ENCODE assay signal across 8 mouse cellular contexts in genomic region chr7:99357201-99357600, GRCm38 (mm10). TPM values are rescaled to one million over a fixed set of nuclear protein-coding genes. Genes with fewer than 3 reads are reported as not detected.
DNase-seq lines count a peak whose midpoint lies in the region; ATAC-seq and TF ChIP-seq lines count a peak whose summit lies in the region.

No protein-coding gene starts in this region.

- peak overlapping the region; percentile 67 for H3K4me2 ChIP-seq in heart, embryonic 14.5 days (ENCODE audit: low read length)
- H3K4me2 ChIP-seq in limb, embryonic 11.5 days (ENCODE audit: low read depth, severe bottlenecking) = 0 out of 2 replicates have a peak overlapping the region, but pooled peaks have one; percentile 10

- no peak for TF ChIP-seq CTCF in layer of hippocampus, adult 2 months (conservative IDR thresholded peaks at IDR 0.05)
- no peak for TF ChIP-seq CTCF in left cerebral cortex, adult 2 months (IDR thresholded peaks at IDR 0.05)

- H3K9me3 ChIP-seq in heart, embryonic 14.5 days (ENCODE audit: control insufficient read depth, low read length) = no peaks in the 10 kb centered on the region
- H3K9me3 ChIP-seq in limb, embryonic 11.5 days (ENCODE audit: control insufficient read depth, low read length) = no peaks in the 10 kb centered on the region

- no peak overlapping the region for H3K4me3 ChIP-seq in layer of hippocampus, adult 2 months
- no peak overlapping the region for H3K4me3 ChIP-seq in heart, embryonic 14.5 days (ENCODE audit: control insufficient read depth in 1 of 2, insufficient read depth in 1 of 2, low read depth in 1 of 2, low read length in 2 of 2)
- no peak overlapping the region for H3K4me3 ChIP-seq in limb, embryonic 11.5 days (ENCODE audit: low read depth, low read length)
- H3K4me3 ChIP-seq in left cerebral cortex, adult 2 months = no peak overlapping the region

- H3K27me3 ChIP-seq in heart, embryonic 14.5 days (ENCODE audit: control insufficient read depth, insufficient read depth, low read length) = no peaks in the 10 kb centered on the region
- H3K27me3 ChIP-seq in limb, embryonic 11.5 days (ENCODE audit: control insufficient read depth, insufficient read depth, low read length) = no peaks in the 10 kb centered on the region

- H3K27ac ChIP-seq in layer of hippocampus, adult 2 months = peak overlapping the region; percentile 83; the same call in 1 of the 2 replicates
- peak overlapping the region; percentile 99 to 100 for H3K27ac ChIP-seq in heart, embryonic 14.5 days (replicated peaks in 1 of 2; ENCODE audit: control insufficient read depth in 1 of 2, insufficient read depth in 1 of 2, low read depth in 2 of 2, low read length in 2 of 2)
- H3K27ac ChIP-seq in limb, embryonic 11.5 days (replicated peaks; ENCODE audit: low read depth, low read length) = peak overlapping the region; percentile 98
- no peak overlapping the region; the same call in 1 of the 2 replicates for H3K27ac ChIP-seq in left cerebral cortex, adult 2 months

- peak overlapping the region; percentile 76; the same call in 1 of the 2 replicates for H3K9ac ChIP-seq in heart, embryonic 14.5 days (ENCODE audit: low read length)
- 0 out of 2 replicates have a peak overlapping the region, but pooled peaks have one; percentile 17 for H3K9ac ChIP-seq in limb, embryonic 11.5 days (ENCODE audit: low read length)

- H3K4me1 ChIP-seq in heart, embryonic 14.5 days (ENCODE audit: control insufficient read depth in 2 of 2, insufficient read depth in 2 of 2, low read length in 2 of 2) = peaks cover 50 to 65% of the 10 kb centered on the region in 2 experiments
- peaks cover 41% of the 10 kb centered on the region for H3K4me1 ChIP-seq in limb, embryonic 11.5 days (ENCODE audit: control insufficient read depth, insufficient read depth, low read length)

- no peak for ATAC-seq in heart, embryonic 14.5 days (ENCODE audit: insufficient number of reproducible peaks, insufficient read depth, low FRiP score, low read depth)
- no peak for ATAC-seq in limb, embryonic 11.5 days (ENCODE audit: insufficient number of reproducible peaks, low FRiP score, low TSS enrichment, low read depth)

- H3K36me3 ChIP-seq in heart, embryonic 14.5 days (ENCODE audit: control insufficient read depth, insufficient read depth, low read length) = no peaks in the 10 kb centered on the region
- no peaks in the 10 kb centered on the region for H3K36me3 ChIP-seq in limb, embryonic 11.5 days (ENCODE audit: control insufficient read depth, insufficient read depth, low read length)

- DNase-seq in layer of hippocampus, adult 2 months (ENCODE audit: low spot score in 2 of 2) = no peak
- DNase-seq in layer of hippocampus, adult 11-12 months (ENCODE audit: low spot score) = no peak
- no peak for DNase-seq in limb, embryonic 11.5 days (ENCODE audit: low spot score)
- DNase-seq in ovary, postnatal 14 days (ENCODE audit: low spot score) = peak; percentile 47
- no peak for DNase-seq in left cerebral cortex, adult 2 months (ENCODE audit: extremely low spot score in 1 of 2, low spot score in 2 of 2)
- no peak for DNase-seq in spleen, adult 18-20 months
- no peak for DNase-seq in spleen, adult 12 weeks (ENCODE audit: low spot score)

- 17% methylated on average over 7 of the region's 7 CpGs for WGBS in heart, embryonic 14.5 days
- WGBS in limb, embryonic 11.5 days = 76% methylated on average over 7 of the region's 7 CpGs

- intact Hi-C loops in left cerebral cortex, adult 2 months (cut with DNase I) = loop anchor here (5.0 kb wide), 1 partner anchor 85 kb away; no protein-coding TSS in a partner anchor

RNA-seq across cellular contexts. Expression of gene Serpinh1, which starts 4.2 kb away (rescaled TPM):
- 10 to 100 TPM; 20.7 to 21.1 TPM for total RNA-seq in layer of hippocampus, adult 2 months (2021)
- polyA plus RNA-seq in heart, embryonic 14.5 days (2014; fragmentation: Nextera tagmentation; extraction: Ambion mirVana) = 401 and 427 TPM in 2 replicates
- polyA plus RNA-seq in limb, embryonic 11.5 days (2014; fragmentation: Nextera tagmentation; extraction: Ambion mirVana) = 413 and 429 TPM in 2 replicates
- 10 to 100 TPM; 22.2 TPM for total RNA-seq in left cerebral cortex, adult 2 months (2021)

RNA-seq across cellular contexts. Expression of gene Gdpd5, which starts 24.0 kb away (rescaled TPM):
- total RNA-seq in layer of hippocampus, adult 2 months (2021) = 10 to 100 TPM; 20.8 to 24.3 TPM
- 24.9 and 25.5 TPM in 2 replicates for polyA plus RNA-seq in heart, embryonic 14.5 days (2014; fragmentation: Nextera tagmentation; extraction: Ambion mirVana)
- 7.9 and 8.5 TPM in 2 replicates for polyA plus RNA-seq in limb, embryonic 11.5 days (2014; fragmentation: Nextera tagmentation; extraction: Ambion mirVana)
- 10 to 100 TPM; 40.8 to 42.4 TPM for total RNA-seq in left cerebral cortex, adult 2 months (2021)
